Mouse (Mus musculus): ENCODE measurements at regions not wholly inside any gene's neighbourhood (a gene's known extent, or its start where the extent isn't known, plus 50 kb on each side); places are given as distances from the start of the nearest gene placed in this dataset.
"Not testable (repeated sequence)": the region's sequence is repeated elsewhere in the genome, so short reads cannot be mapped to it uniquely, and the experiment has no call there.

DNA sequence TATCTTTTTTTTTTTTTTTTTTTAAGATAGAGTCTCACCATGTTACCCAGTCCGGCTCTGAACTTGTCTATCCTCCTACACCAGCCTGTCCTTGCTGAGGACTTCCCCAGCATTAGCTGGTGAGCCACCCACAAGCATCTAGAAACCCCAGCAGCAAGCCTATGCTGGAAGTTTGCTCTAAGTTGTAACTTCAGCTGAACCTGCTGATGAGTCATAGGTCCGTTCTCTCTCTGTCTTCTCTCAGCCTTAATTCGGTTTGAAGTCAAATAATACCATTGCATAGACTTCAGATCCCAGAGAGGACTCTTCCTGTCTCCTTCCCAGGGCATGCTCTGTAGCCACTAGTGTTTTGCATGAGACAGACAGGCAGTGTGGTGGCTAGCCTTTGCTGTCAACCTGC lies 68.3 kb upstream of the Myrip start:
- Histone ChIP-seq H3K36me3 (ENCODE audit: insufficient read depth, low read length) (no peaks in the 10 kb centered on the region), H3K4me3 (ENCODE audit: low read depth, low read length) (no peak overlapping the region), H3K27ac (ENCODE audit: low read depth, low read length) (no peak overlapping the region), H3K27me3 (ENCODE audit: insufficient read depth, low read length) (no peaks in the 10 kb centered on the region), H3K9me3 (ENCODE audit: low read length) (no peaks in the 10 kb centered on the region), H3K4me1 (ENCODE audit: insufficient read depth, low read length) (no peaks in the 10 kb centered on the region), H3K9ac (replicated peaks; ENCODE audit: low read length, poor library complexity, severe bottlenecking) (no peak overlapping the region), H3K4me2 (ENCODE audit: low read depth, low read length, poor library complexity, severe bottlenecking) (no peak overlapping the region)
- ATAC-seq (ENCODE audit: low FRiP score) (no peak), DNase-seq (ENCODE audit: low spot score) (no peak)
- WGBS, result 87% methylated on average over 3 of the region's 3 CpGs
- TF ChIP-seq CTCF (IDR thresholded peaks at IDR 0.05), result no peak

GRCm38 (mm10) chr9:120235054-120235453 lies 66.3 kb upstream of the Myrip start:
- H3K4me1 ChIP-seq (ENCODE audit: insufficient read depth, low read length); H3K9ac ChIP-seq (replicated peaks; ENCODE audit: low read length, poor library complexity, severe bottlenecking); H3K27ac ChIP-seq (ENCODE audit: low read depth, low read length); H3K27me3 ChIP-seq (ENCODE audit: insufficient read depth, low read length); H3K9me3 ChIP-seq (ENCODE audit: low read length); ATAC-seq (ENCODE audit: low FRiP score); DNase-seq (ENCODE audit: low spot score); H3K4me3 ChIP-seq (ENCODE audit: low read depth, low read length); H3K4me2 ChIP-seq (ENCODE audit: low read depth, low read length, poor library complexity, severe bottlenecking); H3K36me3 ChIP-seq (ENCODE audit: insufficient read depth, low read length): not testable (repeated sequence)
- TF ChIP-seq CTCF (IDR thresholded peaks at IDR 0.05), result peak; percentile 49
- WGBS, result 89% methylated on average over 4 of the region's 4 CpGs

GRCm38 (mm10) chr9:120245444-120245843 lies 55.9 kb upstream of the Myrip start:
- Histone ChIP-seq H3K36me3 (ENCODE audit: insufficient read depth, low read length) (no peaks in the 10 kb centered on the region), H3K27me3 (ENCODE audit: insufficient read depth, low read length) (no peaks in the 10 kb centered on the region), H3K27ac (ENCODE audit: low read depth, low read length) (no peak overlapping the region), H3K4me3 (ENCODE audit: low read depth, low read length) (no peak overlapping the region), H3K9ac (replicated peaks; ENCODE audit: low read length, poor library complexity, severe bottlenecking) (no peak overlapping the region), H3K9me3 (ENCODE audit: low read length) (no peaks in the 10 kb centered on the region), H3K4me1 (ENCODE audit: insufficient read depth, low read length) (no peaks in the 10 kb centered on the region), H3K4me2 (ENCODE audit: low read depth, low read length, poor library complexity, severe bottlenecking) (no peak overlapping the region)
- DNase-seq (ENCODE audit: low spot score), result no peak
- WGBS, result 95% methylated on average over 5 of the region's 5 CpGs
- TF ChIP-seq CTCF (IDR thresholded peaks at IDR 0.05), result peak; percentile 46
- no peak for ATAC-seq (ENCODE audit: low FRiP score)

DNA sequence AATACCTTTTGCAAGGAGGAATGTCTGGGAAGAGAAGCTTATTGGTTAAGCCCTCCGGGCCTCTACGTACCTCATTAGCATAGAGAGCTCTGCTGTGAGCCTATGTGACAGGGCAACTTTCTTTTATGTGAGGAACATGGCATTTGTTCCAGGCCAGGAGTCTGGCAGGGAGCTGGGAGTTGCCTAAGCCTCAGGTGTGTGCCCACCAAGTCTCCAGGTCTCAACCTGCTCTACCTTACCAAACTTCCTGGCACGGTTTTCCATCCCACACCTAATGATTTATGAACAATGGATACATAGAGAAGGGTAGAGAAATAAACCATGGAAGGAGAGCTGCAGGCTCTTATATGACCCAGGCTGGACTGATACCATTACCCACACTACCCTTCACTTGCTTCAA lies 52.6 kb upstream of the Myrip start:
- Histone ChIP-seq H3K4me2 (ENCODE audit: low read depth, low read length, poor library complexity, severe bottlenecking) (no peak overlapping the region), H3K36me3 (ENCODE audit: insufficient read depth, low read length) (no peaks in the 10 kb centered on the region), H3K27ac (ENCODE audit: low read depth, low read length) (no peak overlapping the region), H3K9ac (replicated peaks; ENCODE audit: low read length, poor library complexity, severe bottlenecking) (no peak overlapping the region), H3K9me3 (ENCODE audit: low read length) (no peaks in the 10 kb centered on the region), H3K4me3 (ENCODE audit: low read depth, low read length) (no peak overlapping the region), H3K27me3 (ENCODE audit: insufficient read depth, low read length) (no peaks in the 10 kb centered on the region), H3K4me1 (ENCODE audit: insufficient read depth, low read length) (no peaks in the 10 kb centered on the region)
- no peak for ATAC-seq (ENCODE audit: low FRiP score)
- DNase-seq (ENCODE audit: low spot score), result no peak
- no peak for TF ChIP-seq CTCF (IDR thresholded peaks at IDR 0.05)
- WGBS, result 78% methylated on average over 3 of the region's 3 CpGs

All from midbrain, postnatal 0 days (tissue).